Mouse (Mus musculus): ENCODE data around the gene Phex.

Gene Phex

GRCm38 (mm10) chrX:157307411-157307810 lies 107.7 kb downstream of the Phex start:
- DNase-seq (ENCODE audit: low spot score in 2 of 2): no peak

DNA sequence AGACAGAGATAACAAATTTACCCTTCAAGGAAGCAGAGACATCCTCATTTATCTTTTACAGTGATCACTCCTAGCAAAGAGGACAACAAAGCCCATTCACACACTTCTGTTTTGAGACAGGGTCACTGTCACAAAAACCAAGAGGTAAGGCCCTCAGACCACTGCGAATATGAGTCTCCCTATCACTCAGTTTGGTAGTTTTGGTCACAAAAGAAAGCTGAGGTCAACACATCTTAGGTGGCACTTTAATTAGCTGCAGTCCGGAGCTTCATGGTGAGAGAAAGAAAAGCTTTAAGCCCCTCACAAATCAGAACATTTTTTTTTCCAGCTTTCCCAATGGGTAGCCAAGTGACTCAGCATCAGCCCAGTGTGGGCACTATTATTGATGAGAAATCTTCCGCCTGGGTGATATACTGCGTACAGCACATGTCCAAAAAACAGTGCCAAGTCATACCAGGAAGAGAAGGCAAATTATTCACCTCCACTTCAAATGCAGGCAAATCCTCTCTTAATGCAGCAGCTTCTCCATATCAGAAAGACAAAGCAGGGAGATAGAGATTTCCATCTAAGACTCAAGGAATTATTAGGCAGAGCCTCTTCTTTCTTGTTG lies 108.2 kb downstream of the Phex start:
- no peak for DNase-seq (ENCODE audit: low spot score in 2 of 2)

GRCm38 (mm10) chrX:157305852-157306232 lies 109.3 kb downstream of the Phex start:
- no peak for DNase-seq (ENCODE audit: low spot score in 2 of 2)

- DNase-seq (ENCODE audit: low spot score in 2 of 2): no peak
These were observed 109.8 kb downstream of the Phex start for GRCm38 (mm10) chrX:157305193-157305851.

GRCm38 (mm10) chrX:157292411-157292810 lies 122.7 kb downstream of the Phex start:
- DNase-seq (ENCODE audit: low spot score in 2 of 2): no peak

GRCm38 (mm10) chrX:157276581-157276980 lies 138.5 kb downstream of the Phex start:
- no peak for DNase-seq (ENCODE audit: low spot score in 2 of 2)

- no peak for DNase-seq (ENCODE audit: low spot score in 2 of 2)
These were observed 141.8 kb downstream of the Phex start for GRCm38 (mm10) chrX:157273291-157273690.

DNA sequence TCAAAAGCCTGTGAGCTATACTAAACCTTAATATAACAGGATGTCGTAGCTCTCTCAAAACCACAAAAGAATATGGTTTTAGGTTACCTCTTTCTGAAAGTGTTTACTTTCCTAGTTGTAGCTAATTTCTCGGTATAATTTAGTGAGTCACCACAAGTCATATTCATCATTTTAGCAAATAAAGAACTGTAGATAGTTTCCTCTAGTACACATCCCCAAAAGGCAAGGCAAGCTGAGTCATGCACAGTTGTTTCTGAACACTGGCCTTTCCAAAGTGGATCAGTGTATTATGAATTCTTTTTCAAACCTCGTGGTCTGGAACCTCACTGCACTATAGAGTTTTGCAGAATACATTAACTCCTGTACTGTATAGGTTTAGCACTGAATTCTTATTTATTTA lies 143.5 kb downstream of the Phex start:
- no peak for DNase-seq (ENCODE audit: low spot score in 2 of 2)

- DNase-seq (ENCODE audit: low spot score in 2 of 2): no peak
These were observed 145.3 kb downstream of the Phex start for GRCm38 (mm10) chrX:157269726-157270305.

- no peak for DNase-seq (ENCODE audit: low spot score in 2 of 2)
These were observed 147.0 kb downstream of the Phex start for GRCm38 (mm10) chrX:157268141-157268540.

DNA sequence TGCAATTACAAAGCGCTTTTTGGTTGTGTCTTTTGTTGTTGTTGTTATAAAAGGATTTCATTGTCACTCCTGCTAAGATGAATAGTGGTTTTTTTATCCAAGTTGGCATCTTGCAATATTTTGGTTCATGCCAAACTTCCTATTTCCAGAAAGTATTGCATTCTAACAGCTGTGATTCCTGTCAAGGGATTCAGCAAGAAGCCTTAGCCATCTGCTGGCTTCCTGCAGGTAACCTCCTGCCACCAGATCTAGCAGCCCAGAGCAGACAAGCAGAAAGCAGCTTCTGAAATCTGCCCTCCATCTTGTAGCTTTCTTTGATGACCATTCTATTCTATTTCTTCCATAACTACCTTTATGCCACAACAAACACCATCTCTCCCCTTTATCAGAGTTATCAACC lies 212.4 kb downstream of the Phex start:
- DNase-seq (ENCODE audit: low spot score in 2 of 2): no peak

DNA sequence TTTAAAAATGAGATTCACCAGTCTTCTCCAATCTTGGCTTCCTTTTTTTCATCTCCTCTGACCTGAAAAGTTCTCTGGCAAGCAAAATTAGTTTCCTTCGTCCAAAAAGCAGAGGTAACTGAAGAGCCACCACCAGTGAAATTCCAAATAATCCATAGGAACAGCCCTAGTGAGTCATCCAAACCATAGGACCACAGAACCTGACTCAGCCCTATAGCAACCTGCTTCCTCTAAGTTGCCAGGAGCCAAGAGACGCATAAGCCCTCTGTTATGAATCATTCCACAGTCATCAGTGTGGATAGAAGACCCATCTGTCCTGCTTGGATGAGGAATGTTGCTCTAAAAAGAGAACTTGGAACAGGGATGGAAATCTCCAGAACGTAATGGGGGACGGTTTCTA lies 230.9 kb downstream of the Phex start:
- no peak for DNase-seq (ENCODE audit: low spot score in 2 of 2)

- no peak for DNase-seq (ENCODE audit: low spot score in 2 of 2)
These were observed 234.3 kb downstream of the Phex start for GRCm38 (mm10) chrX:157180845-157181244.

DNA sequence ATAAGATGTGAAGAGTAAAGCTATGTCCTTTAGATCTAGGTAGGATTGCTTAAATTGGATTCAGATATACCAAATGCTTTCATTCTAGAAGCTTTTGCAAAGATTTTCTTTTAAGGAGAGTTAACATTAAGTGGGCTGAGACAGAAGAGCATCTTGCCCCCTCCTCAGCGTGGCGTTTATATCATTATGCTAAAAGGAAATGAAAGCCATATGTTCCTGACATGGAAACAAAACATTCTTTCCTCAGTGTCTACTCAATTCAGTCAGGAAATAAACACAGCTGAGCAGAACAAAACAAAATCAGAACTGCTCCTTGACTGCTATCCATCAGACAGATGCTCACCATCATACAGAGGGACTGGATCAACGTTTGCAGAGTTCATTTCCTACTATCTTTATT lies 251.0 kb downstream of the Phex start:
- DNase-seq (ENCODE audit: low spot score in 2 of 2): no peak

GRCm38 (mm10) chrX:157163394-157163793 lies 251.7 kb downstream of the Phex start:
- DNase-seq (ENCODE audit: low spot score in 2 of 2): no peak

- no peak for DNase-seq (ENCODE audit: low spot score in 2 of 2)
These were observed 270.4 kb downstream of the Phex start for GRCm38 (mm10) chrX:157144675-157145074.

DNA sequence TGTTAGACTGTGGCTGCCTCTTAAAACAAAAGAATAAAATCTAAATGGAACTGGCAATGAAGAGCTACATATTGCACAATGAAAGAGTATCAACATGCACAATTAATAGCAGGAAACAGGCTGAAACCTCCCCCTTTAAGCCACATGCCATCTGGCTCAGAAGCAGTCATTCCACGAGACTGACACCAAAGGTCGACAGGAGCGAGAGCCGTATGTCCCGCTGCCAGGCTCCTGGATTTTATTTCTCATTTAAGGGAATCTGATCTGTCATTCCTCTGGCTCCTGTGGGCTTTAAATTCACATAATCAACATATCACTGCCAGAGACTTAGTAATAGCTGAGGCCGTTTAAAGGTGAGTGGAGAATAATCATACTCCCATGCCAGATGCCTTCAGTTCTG lies 275.5 kb downstream of the Phex start:
- DNase-seq (ENCODE audit: low spot score in 2 of 2): no peak
